Mouse (Mus musculus) left cerebral cortex, postnatal 10 days (tissue): ENCODE results near the gene Usp40. TPM values are rescaled to one million over a fixed set of nuclear protein-coding genes. Genes with fewer than 3 reads are reported as not detected.

ENCODE experiments used
- DNase-seq, 2 experiments: peaks; one replicate each; pipeline ENCODE4 v3.0.0; 2021 to 2022; ENCODE audit warnings: low spot score in 2 of 2, mixed read lengths in 1 of 2; ENCODE audit errors: extremely low spot score in 1 of 2
- intact Hi-C: fragments of 180-260 bp; cut with DNase I; formaldehyde crosslinking; loops from one replicate; pipeline ENCODE4 v1.15.1; 2025
- total RNA-seq, 2 experiments: library from RNA; stranded (reverse); gene quantifications; 2 replicates each; pipeline ENCODE4 v1.2.3; 2021

The Usp40 gene
- total RNA-seq, 2 experiments from 2014 or later, result 21.1 to 21.9 TPM

DNA sequence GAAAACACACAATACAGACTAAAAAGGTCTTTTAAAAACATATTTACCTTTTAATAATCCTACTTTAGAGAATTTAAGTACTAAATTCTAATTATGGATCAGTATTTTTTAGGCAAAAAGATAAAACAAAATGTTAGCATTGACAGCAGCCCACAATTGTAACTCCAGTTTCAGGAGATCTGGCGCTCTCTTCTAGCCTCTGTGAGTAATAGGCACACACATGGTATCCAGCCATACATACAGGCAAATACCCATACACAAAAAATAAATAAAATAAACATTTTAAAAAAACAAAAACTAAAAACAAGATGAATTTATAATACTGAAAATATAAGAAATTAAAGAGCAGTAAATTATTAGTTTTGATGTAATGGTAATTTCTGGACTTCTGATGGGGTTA lies 49.4 kb downstream of the Usp40 start:
- intact Hi-C loops, result loop anchor here (10.0 kb wide), 1 partner anchor 514 kb away; no protein-coding TSS in a partner anchor
- no peak for DNase-seq

DNA sequence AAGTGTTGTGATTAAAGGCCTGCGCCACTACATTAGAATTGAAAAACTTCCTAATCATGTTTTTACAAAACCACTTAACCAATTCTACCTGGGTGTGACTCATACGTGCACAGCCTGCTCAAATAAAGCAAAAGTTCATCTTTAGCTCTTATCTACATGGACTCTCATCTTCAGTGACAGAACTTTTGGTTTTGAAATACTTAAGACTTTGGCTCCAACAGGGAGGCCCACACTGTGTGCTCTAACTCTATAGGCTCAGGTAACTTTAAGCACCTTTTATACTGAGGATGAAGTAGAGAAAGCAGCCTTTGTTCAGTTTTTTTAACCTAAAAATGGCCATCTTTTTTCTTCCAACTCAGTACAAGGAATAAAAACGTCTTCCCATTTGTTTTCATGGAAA lies 55.3 kb downstream of the Usp40 start:
- no peak for DNase-seq
- intact Hi-C loops, result loop anchor here (10.0 kb wide), 1 partner anchor 508 kb away; no protein-coding TSS in a partner anchor

DNA sequence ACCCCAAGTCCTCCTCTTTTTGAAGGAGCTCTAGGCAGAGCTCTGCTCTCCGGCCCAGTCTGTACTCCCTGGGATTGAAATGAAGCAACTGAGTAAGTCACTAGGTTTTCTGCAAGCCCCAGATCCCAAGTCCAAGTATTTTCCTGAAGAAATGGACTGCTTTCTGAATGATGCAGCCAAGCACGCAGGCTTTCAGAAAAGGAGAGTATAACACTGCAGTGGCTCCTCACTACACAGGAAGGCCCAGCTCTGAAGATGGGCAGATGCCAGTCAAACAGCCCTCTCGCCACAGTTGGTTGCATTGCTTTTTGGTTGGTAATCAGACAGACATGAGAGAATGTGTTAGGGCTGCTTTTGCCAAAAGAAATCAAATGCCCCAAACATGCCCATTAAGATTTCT lies 56.7 kb downstream of the Usp40 start:
- DNase-seq, result no peak
- intact Hi-C loops, result loop anchor here (10.0 kb wide), 1 partner anchor 507 kb away; no protein-coding TSS in a partner anchor

DNA sequence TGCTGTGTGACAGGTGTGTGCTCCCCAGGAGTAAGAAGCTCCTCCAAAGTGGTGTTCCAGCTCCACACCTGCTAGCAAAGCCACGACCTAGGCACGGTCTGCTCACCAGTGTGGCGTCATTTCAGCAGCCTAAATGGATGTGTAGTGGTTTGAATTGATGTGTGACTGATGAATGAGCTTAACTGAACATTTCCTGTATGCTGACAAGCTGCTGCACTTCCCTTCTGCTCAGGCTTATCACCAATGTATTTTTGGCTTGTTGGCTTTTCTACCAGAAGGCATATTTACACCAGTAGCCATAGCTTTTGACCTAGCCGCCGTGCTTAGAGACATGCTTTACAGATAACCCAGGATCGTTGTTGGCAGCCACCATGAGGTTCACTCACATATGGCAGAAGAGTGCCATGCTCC lies 60.7 kb downstream of the Usp40 start:
- intact Hi-C loops, result no loop called here
- DNase-seq, result no peak

DNA sequence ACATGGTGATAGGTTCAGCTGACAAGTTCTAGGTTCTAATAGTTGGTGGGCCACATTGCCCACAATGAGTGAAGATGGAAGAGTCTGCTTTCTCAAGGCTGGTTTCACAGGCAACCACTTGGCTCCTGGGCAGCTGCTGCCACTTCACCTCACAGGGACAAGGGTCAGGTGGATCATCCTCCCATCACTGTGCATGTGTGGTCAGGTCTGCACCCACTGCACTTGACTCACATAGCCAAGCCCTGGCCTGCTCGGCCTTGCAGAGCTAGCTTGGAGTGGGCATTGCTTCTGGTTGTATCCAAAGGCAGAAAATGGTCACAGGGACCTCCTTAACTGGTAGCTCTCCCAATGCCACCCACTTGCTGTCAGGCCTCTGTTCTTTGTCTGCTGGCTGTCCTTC lies 66.6 kb downstream of the Usp40 start:
- intact Hi-C loops, result no loop called here

DNA sequence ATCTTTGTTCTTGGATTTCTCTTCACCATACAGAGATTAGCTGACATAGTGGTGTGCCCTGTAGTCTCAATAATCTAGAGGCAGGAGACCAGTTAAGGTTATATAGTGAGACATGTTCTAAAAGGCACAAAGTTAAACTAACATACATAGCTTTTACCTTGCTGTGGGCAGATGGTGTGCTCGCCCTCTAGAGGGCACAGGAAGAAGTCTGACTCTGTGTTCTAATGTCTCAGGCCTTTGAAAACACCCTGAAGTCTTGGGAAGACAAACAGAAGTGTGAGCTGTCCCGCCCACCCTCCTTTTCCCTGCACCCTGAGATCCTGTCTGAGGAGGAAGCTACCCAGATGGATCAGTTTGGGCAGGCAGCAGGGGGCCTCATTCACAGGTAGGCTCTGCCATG lies 71.8 kb downstream of the Usp40 start:
- intact Hi-C loops, result no loop called here
- no peak for DNase-seq

More for the DNA sequence above, 66.6 kb downstream of the Usp40 start:
- no peak for DNase-seq

DNA sequence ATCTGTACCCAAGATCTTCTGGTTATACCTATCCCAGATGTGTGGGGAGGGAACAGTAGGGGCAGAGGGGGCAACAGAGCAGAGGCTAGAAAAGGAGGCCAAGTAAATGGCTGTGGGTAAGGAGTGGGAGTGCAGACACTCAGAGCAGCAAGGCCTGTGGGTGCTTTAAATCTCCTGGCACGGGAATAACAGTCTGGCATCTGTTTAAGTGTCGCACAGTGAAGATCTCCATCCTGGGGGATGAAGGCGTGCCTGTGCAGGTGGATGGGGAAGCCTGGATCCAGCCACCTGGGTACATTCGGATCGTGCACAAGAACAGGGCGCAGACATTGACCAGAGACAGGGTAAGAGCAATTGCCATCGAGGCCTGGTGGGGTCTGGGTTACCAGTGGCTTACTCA lies 72.3 kb downstream of the Usp40 start:
- intact Hi-C loops, result no loop called here
- DNase-seq, result no peak

DNA sequence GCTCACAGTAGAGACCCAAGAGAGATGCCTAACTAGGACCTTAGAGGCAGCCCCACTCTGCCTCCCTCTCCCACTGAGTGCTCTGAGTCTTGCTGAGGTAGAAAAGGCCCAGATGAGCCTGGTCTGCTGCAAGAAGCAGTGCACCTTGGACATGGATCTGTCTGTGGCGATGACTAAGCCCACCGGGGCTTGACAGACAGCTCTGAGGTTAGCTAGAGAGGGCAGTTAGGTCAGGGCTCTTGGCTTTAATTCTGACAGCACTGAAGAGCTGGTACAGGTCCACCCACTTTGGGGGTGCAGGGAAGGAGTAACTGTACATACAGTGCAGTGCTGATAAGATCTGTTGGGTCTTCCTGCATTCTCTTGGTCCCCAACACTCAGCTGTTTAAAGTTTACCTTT lies 72.8 kb downstream of the Usp40 start:
- intact Hi-C loops, result no loop called here
- DNase-seq, result no peak

DNA sequence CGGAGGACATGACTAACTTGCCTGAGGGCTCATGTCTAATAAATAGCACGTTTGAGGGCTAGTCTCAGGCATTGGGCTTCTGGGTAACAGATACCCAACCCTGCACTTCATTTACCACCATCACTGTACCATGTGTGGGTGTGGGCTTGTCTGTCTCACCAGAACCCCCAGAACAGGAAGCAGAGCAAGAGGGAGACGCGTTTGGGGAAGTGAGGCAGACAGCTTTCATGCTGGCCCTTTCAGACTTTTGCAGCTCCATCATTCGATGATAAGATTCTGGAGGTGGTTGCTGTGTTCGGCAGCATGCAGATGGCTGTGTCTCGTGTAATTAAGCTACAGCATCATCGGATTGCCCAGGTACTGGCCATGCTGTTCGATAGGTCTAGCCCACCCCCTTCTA lies 73.3 kb downstream of the Usp40 start:
- intact Hi-C loops, result no loop called here

DNA sequence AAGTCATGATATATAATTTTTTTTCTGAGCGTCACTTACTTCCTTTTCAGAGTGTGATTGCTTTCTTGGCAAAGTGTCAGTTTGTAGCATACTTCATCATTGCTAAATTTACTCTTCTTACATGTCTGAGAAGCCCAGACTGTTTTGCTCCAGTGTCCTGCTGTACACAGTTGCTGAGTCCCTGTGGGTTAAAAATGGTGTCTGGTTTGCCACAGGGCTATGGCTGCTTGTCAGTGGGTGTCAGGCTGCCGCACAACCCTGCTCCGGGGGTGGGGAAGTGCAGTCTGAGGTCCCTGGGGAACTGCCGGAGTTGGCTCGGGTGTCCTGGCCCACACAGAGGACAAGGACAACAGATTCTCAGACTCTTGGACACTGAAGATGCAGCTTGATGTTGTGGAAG lies 75.3 kb downstream of the Usp40 start:
- DNase-seq, result peak; percentile 42 to 47
- intact Hi-C loops, result loop anchor here (5.0 kb wide), 1 partner anchor 156 kb away; no protein-coding TSS in a partner anchor

More for the DNA sequence above, 73.3 kb downstream of the Usp40 start:
- no peak for DNase-seq

DNA sequence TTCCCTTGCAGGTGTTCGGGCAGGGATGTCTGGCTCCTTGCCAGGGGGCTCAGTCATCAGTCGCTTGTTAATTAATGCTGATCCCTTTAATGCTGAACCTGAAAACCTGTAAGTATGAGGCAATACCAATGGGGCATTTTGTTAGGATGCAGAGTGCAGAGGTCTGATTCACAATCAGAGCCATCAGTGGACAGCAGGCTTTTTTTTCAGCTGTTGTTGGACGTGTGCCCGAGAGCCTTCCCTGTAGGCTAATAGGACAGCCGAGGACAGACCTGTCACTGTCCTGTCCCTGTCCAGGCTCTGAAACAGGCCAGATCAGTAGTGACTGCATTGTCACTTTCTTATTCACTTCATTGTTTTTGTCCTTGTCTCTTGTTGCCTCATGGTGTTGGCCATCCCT lies 78.6 kb downstream of the Usp40 start:
- intact Hi-C loops, result loop anchor here (5.0 kb wide), 1 partner anchor 152 kb away; no protein-coding TSS in a partner anchor
- peak in 1 of 2 experiments; percentile 60 for DNase-seq

DNA sequence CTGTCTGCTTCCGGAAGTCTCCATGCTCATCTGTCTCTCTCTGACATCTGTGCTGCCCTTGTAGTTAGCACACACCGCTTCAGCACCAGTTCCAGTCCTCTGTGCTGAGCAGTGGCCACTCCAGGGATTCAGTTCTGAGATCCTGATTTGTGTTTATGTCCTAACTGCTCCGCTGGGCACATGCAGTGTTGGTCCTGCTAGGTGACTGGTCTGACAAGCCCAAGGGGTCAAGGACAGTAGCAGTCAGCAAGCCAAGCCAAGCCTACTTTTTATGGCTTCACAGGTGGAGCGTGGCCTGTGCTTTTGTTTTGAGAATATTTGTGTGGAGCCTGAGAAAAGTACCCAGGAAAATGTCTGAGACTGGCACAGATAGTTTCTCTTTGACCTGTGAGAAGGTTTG lies 83.5 kb downstream of the Usp40 start:
- DNase-seq, result no peak

DNA sequence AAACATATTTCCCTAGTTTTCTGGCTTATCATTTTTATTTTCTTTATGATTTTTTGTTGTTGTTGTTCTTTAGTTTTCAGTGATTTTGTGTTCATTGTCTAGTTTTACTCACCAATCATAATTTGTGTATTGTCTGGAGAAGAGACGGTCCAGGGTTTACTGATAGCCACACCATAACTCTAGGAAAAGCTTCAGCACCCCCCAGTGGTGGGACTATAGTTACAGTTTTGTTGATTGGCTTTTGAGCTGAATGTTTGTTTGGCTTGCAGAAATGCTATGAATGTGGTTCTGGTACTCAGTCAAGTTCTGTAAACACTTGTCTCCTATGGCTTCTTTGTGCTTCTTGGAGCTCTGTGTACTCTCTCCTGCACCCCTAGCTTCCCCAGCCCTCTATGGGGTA lies 85.7 kb downstream of the Usp40 start:
- DNase-seq, result peak in 1 of 2 experiments; percentile 52
- intact Hi-C loops, result loop anchor here (5.0 kb wide), 2 partner anchors 70 to 155 kb away; partner anchors contain the start of gene Dgkd

More for the DNA sequence above, 83.5 kb downstream of the Usp40 start:
- intact Hi-C loops, result loop anchor here (5.0 kb wide), 2 partner anchors 73 to 158 kb away; partner anchors contain the start of gene Dgkd

DNA sequence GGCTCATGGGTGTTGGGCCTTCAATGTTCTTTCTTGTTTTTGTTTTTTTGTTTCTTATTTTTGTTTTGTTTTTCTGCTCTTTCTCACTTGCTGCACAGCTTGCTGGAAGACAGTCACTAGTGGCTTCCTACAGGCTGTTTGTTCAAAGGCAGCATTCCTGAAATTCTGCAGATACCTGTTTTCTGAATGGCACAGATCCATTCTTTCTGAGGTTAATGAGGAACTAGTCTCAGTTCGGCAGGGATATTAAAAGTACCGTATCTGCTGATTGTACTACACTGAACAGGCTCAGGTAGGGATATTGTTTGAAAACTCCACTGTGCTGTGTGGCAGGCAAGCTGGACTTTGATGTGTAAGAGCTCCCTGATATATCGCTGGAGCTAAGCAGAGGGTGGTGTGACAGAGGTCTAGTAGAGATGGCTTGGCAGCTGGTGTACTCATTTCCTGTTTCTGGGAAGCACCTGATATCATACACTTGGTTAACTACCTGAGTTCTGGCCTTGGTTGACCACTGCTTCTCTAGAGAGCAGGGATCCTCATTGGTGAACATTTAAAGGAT lies 88.2 kb downstream of the Usp40 start:
- DNase-seq, result no peak
- intact Hi-C loops, result loop anchor here (5.0 kb wide), 2 partner anchors 68 to 153 kb away; partner anchors contain the start of gene Dgkd

DNA sequence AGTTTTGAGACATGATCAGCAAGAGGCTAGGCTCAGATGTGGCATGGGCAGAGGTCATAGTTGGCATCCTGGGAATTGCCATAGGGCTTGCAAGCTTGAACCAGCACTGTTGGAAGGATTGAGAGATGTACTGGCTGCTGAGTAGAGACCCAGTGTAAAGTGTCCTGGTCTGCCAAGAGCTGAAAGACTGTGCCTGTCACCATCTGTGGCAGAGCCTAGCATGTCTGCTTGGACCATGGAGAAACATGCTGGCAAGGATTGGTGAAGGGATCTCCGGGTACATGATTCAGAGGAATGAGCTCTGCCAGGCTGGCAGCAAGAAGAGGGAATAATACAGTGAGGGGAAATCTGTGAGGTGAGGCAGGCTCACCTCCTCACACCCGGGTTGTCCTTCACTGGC lies 90.3 kb downstream of the Usp40 start:
- DNase-seq, result no peak
- intact Hi-C loops, result no loop called here

DNA sequence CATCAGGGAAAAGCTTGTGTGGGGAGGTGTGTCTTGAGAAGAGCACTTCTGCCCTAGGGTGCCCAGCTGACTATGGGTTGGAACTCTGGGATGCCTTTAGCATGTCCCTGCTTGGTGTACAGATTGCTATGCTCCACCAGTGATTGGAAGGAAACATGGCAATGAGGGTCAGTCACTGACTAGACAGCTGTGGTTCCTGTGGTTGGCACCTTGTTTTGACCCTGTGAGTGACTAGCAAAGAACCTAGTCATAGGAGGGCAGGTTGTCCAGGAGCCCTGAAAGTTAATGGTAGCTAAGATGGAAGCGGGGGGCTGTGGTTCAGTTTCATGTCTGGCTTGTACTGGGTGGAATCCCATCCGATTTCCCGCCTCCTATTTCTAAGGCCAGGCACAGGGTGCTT lies 91.0 kb downstream of the Usp40 start:
- DNase-seq, result no peak
- intact Hi-C loops, result no loop called here

DNA sequence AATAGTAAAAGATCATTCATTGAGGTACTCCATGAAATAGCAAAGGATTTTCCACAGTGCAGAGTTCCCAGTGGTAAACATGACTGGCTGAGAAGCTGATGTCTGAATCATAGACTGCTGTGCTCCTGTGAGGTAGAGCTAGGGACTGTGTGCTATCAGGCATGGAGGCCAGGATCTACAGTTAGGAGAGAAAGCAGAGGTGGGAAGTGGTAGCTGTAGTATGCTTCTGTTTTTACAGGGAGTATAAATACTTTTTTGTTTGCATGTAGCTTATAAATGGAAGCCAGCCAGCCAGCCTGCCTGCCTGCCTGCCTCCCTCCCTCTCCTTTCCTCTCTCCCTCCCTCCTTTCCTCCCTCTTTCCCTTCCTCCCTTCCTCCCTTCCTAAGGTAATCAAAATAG lies 95.0 kb downstream of the Usp40 start:
- intact Hi-C loops, result loop anchor here (5.0 kb wide), 2 partner anchors 56 to 101 kb away; no protein-coding TSS in a partner anchor
- DNase-seq, result no peak

DNA sequence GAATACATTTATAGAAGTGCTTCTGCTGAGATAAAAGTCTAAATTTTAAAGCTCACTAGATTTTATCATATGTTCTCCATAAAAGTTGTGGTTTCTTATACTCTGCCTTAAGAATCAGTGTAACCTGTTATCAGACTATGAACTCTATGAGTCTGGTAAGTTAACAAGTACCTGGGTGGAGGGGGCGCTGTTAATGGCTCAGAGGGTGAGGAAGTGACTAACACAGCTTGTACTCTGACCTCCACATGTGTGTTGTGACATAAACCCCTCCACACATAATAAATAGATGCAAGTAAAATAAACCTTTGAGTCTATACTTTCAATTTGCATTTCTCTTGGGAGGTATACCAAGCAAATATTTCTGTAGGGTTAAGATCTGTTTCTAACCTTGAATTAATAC lies 97.9 kb downstream of the Usp40 start:
- no peak for DNase-seq
- intact Hi-C loops, result loop anchor here (5.0 kb wide), 2 partner anchors 53 to 98 kb away; no protein-coding TSS in a partner anchor

DNA sequence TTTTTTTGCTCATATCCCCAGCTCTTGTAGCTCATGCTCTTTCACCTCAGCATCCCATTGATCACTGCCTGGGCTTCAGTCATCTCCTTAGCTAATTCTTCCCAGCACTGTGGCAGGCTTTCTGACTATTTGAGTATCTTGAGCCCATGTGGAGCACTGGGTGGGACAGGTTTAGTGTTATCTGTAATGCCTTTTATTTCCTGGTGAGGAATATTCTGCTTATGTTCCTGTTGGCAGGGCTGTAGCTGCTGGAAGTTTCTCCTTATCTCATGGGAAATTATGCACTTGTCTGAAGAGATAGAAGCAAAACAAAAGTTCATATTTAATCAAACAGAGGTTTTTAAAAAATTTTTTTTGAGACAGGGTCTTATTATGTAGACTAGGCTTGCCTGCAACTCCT lies 98.8 kb downstream of the Usp40 start:
- DNase-seq, result no peak
- intact Hi-C loops, result no loop called here

DNA sequence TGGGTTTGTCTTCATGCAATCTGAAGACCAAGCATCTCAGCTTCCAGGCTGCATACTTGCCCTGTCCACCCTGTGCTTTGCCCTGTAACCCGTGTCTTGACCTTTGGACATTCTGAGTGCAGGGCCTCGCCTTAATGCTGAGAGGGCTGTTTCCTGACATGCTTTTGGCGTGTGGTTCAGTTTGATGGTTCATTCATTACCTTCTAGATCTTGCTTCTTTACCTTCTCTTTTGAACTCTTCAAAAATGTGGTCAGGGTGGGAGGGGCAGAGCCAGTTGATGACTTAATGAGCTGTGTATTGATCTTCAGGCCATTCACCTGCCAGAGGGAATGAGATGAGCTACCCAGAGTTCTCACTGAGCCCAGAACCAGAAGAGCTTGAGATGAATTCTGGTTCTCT lies 99.6 kb downstream of the Usp40 start:
- intact Hi-C loops, result no loop called here
- no peak for DNase-seq

DNA sequence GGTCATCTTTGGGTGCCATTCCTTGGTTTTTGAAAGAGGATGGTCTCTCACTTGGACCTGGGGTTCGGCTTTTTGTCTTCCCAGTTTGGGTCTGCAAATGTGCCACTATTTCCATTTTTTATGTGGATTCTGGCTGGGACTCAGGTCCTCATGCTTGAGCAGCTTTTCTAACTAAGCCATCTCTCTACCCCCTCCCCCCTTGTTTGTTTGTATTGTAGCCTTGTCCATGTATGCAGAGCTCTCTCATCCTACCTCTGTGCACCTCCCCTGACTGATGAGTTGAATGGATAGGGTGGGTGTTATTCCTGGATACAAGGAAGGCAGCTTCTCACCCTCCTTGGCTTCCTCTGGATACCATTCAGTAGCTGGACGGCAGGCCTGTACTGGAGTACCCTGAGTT lies 100.3 kb downstream of the Usp40 start:
- intact Hi-C loops, result no loop called here

More for the DNA sequence above, 100.3 kb downstream of the Usp40 start:
- no peak for DNase-seq
